Mouse (Mus musculus): ENCODE measurements around the gene Pdzd7. TPM values are rescaled to one million over a fixed set of nuclear protein-coding genes. Genes with fewer than 3 reads are reported as not detected.
"Not testable (repeated sequence)": the region's sequence is repeated elsewhere in the genome, so short reads cannot be mapped to it uniquely, and the experiment has no call there.

Pdzd7 gene
- total RNA-seq, 2 experiments from 2014 or later, result not detected

DNA sequence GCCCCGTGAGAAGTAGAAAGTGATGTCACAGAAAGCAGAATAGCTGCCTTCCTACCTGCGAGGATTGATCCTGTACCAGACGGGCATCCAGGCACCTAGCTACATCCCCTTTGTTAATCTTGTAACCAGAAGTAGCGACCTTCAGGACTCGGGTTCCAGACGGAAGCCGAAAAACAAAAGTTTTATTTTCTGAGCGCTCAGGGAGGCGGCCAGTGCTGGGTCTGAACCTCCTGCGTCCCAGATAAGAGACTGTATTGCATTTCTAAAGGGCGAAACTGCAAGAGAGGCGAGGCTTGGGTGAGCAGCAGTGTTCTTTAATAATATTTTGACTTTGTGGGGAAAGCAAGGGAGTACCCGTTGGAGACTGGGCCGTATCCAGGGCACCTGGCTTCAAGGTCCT is 13.3 kb upstream of the Pdzd7 start:
- DNase-seq, result no peak

DNA sequence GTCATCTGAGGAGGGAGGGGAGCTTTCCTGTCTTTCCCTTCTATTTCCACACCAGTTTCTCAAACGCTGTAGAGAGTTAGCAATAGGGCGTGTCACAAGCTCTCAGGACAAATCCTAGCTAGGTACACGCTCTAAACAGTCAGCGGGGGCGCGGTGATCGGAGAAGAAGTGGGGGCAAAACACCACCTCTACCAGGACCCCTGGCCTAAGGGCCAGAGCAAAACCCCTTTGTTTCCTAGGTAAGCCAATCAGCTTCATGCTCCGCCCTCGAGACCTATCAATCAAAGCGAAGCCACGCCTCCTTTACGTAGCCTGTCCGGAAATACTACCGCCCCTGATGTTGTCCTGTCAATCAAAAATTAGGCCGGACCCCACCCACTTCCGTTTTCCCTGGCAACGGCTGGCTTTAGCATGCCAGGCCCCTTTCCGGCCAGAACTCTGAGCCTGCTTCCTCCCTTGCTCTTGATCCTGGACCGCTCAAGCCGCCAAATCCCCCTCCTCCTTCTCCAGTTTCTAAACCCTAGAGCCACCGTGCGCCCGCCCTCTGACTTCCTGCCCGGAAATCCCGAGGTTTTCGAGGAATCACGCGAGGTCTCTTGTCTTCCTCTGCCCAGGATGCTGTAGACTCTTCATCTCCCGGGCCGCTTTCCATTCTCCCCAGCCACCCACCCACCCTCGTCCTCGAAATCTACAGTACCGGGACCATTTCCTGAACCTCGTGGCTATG is 12.8 kb upstream of the Pdzd7 start:
- DNase-seq, result peak; percentile 96 to 98

DNA sequence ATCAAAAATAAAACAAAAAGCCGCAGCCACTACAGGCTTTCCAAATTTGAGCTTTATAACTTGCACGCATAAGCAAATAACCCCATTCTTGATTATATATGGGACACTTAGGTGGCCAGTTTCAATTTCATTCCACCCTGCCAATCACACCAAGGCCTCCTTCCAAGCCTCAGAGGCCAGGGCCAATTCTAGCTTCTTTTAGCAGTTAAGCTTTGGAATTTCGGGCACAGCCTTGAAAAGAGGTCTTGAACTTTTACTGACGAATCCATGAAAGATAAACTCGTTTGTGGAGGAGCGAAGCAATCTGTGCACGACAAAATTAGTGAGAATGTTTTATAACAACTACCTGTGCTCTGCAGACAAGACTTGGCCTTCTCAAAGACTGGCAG is 12.2 kb upstream of the Pdzd7 start:
- no peak for DNase-seq

DNA sequence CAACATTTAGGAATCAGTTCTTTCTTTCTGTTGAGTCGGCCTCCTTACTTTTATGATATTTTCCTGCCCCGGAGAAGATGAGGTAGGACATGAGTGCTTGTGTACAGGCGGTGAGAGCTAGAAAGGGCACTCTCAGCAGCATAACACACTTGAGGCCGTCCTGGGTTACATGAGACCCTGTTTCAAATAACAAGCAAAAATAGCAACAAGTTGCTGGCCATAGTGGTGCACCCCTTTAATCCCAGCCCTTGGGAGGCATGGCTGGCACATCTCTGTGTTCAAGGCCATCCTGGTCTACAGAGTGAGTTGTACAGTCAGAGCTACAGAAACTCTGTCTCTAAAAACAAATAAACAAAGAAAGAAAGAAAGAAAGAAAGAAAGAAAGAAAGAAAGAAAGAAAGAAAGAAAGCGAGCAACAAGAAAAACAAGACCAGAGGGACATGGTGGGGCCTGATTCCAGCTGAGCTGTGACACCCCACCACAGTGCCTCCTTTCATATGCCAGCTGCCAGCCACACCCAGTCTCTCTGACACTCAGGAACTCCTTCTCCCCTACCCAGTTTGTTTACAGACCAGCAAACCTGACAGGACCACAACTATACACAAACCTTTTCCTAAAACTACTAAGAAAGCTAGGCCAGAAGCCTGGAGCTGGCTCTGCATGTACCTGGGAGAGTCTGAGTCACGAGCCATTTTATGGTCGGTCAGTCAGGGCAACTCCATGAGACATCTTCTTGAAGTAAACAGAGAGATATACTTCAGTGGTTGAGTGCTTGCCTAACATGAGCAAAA is 11.6 kb upstream of the Pdzd7 start:
- DNase-seq, result no peak

DNA sequence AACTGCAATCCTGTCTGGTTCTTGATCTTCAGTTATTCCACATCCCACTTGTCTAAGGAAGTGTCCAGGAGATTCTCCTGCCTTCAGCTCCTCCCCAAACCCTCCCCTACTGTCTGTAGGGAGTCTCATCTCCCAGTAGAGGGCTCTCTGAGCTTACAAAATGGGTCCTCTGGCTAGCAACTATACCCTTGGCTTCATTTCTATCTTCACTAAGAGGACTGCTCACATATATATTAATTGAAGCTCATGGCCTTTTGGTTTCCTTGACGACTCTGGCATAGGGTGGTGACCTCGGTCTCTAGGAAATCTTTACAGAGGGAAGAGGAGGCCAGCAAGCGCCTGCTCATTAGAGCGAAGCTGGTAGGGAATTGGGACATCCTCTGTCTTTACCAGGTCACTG is 10.8 kb upstream of the Pdzd7 start:
- peak; percentile 51 to 52 for DNase-seq

DNA sequence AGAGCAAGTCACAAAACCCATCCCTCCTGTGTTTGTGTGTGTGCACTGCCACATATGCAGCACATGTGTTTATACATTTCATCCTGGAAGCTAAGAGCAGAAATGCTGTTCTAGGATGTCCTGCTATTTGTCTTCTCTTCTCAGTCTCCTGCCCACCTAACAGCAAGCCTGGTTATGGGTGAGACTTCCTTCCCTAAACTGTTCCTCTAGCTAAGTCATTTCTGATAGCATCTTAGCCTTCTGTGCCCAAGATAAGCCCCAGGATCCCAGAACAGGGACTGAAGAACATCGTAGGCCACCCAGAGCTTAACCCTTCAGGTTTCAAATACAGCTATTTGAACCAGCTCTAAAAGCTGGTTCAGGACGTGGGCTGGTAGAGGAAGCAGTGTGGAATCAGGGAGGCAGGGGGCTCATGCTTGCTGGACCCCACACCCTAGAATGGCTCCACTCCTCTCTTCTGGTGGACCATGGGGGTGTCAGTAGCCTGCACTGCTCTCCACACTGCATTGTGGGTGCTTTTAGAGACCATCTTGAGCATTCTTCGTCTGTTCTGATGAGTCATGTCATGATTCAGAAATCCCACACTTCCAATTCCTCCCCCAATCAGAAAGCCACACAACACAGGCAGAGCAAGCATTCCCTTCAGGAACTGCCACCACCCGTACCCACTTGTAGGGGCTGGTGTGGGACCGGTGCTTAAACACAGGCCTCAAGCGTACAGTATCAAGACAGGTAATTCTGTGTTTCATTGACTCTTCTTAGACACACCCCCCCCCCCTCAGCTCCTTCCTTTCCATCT is 9.6 kb upstream of the Pdzd7 start:
- no peak for DNase-seq

DNA sequence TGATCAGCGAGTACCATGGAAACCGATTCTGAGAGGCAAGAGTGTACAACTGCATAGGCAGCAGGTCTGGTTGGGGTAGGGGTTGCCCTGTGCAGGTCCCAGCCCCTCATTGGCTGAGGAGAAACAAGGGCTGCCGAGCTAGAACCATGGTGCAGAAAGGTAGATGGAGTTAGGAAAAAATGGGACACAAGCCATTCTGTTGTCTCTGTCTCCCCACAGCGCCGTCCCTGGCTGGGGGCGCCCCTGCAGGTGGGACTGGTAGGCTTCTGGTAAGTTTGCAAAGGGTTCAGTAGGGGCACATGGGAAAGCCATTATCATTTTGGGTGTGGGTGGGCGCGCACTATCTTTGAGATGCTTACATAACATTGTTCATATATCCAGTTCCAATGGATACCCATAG is 7.9 kb upstream of the Pdzd7 start:
- DNase-seq, result no peak

DNA sequence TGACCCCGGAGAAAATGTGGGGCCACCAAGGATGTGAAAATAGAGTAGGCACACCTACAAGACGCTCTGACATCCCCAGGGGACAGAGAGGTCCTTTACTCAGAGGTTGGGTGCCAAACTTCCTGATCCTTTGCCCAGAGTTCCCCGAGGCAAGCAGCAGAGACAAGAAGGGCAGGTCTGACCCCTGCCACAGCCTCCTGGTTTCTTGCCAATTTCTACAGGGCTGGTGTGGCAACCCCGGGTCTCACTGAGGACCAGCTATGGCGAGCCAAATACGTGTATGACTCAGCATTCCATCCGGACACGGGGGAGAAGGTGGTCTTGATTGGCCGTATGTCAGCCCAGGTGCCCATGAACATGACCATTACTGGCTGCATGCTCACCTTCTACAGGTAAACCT is 4.0 kb upstream of the Pdzd7 start:
- DNase-seq, result no peak

DNA sequence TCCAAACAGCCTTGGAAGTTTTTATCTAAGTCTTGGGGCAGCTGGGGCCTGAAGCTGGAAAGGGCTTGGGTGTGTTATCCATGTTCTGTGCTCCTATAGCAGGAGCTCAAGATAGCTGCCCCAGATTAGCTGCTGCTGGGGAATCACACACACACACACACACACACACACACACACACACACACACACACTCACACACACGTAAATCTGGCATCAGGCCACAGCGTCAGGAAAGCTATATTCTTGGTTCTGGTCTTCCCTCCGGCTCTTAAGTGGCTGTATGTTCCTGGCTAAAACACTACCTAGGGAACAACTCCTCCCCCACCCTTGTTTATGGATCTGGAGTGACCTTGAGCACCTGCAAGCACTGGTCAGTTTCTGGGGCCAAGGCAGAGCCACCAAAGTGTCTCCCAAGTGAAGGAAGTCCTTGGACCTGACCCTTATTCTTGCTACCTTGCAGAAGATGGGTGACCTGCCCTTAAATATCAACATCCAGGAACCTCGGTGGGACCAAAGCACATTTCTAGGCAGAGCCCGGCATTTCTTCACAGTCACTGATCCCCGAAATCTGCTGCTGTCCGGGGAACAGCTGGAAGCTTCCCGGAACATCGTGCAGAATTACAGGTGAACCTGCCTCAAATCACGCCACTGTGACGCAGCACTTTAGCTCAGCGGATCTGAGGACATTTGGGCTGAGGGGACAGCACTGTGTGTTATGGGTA is 3.3 kb upstream of the Pdzd7 start:
- no peak for DNase-seq

DNA sequence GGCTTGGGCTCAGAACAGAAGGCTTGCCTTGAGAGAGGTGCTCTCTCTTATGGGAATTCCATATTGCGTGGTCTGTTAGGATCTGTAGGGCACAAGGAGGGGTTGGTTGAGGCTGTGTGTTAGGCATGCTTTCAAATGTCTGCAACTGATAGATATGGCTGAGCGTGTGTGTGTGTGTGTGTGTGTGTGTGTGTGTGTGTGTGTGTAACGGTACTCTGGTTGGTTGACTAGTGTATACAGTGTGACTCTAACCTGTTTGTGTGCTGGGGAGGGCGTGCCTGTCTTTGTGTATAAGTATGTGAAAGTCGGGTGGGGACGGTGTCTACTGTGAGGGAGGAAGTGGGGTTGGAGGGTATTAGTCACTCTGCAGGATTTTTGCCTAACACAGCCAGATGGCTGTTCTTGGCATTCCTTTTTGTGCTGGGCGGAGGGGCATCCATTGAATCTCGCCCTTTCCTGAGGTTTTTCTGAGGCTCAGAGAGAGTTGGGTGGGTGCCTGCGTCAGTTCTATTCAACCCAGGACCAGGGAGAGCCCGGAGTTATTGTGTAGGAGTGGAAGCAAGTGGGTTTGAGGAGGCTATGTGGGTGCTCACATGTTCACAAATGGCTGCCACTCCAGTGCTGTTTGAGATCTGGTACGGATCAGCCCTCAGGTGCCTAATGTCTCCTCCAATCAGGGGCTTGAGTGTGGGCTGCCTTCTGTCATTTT is 2.6 kb upstream of the Pdzd7 start:
- peak; percentile 76 to 84 for DNase-seq

DNA sequence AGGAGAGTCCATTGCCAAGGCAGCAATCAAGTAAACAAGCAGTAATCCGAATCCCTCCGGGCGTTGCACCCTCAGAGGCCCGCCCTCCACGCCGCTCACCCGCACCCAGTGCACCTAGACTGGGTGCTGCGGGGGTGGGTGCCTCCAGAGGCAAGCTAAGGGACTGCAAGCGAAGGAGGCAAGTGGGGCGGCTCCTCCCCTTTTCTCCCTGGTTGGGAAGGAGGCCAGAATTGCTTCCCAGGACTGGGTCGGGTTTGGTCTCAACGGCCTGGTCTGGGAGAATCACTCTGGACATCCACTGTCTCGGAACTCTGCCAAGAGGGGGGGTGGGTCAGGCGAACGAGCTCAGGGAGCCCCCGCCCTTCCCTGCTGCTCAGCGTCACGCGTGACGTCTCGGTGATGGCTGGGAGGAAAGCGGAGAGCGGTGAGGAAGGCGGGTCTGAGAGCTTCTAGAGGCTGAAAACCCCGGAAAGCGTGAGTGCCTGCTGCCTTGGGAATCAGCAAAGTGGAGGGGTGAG is 2.0 kb upstream of the Pdzd7 start, which contains the start of gene Sfxn3:
Gene Sfxn3, plus strand, starts transcription at position 87 of the 518 bp plus-strand sequence.
- peak; percentile 97 for DNase-seq

DNA sequence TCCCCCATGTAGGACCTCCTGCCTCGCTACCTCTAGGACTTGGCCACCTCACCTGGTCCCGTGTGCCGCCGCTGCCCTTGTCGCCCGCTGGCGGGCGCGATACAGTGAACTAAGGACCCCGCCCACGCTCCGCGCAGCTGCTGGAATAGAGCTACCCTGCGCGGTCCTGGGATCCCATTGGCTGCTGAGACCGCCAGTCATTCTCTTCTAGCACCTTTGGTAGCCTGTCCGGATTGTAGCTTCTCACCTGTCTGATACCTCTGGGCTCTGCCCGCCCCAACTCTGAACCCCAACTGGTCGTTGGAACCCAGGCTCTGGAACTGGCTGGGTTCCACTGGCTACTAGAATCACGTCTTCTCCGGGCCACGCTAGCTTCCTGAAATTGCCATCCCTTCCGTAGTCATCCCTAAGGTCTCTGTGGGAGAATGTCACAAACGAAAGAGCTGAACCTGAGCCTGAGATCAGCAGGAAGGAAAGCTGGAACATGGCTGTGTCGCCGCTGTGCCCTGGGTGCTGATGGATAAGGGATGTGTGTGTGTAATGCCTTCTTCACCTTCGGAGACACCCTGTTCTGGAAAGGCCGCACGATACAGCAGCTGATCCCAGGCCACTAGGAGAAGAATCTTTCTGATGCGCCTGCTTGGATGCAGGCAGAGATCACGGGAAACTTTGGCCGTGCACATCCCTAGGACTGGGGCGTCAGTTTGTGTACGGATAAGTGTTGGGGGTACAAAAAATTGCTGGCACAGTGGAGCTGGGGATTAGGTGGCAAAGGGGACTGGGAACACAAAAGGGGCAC is 1.2 kb upstream of the Pdzd7 start:
- peak; percentile 86 to 88 for DNase-seq

DNA sequence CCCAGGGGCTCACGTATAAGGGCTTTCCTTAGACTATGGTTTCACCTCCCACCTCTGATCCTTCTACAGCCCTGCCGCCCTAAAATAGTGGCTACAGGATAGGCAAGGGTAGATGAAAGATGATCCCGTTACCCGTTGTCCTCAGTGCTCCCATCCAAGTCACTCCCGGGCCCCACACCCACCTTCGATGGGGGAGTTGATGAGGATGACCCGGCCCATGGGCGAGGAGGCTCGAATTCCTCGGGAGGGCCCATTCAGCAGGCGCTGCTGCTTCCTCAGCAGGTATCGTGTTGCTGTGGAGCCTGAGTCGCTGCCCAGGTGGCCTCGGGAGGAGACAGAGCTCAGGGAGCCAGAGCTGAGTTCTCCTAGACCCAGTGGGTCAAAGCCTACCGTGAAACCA is 281 bp downstream of the Pdzd7 start:
- DNase-seq, result no peak

DNA sequence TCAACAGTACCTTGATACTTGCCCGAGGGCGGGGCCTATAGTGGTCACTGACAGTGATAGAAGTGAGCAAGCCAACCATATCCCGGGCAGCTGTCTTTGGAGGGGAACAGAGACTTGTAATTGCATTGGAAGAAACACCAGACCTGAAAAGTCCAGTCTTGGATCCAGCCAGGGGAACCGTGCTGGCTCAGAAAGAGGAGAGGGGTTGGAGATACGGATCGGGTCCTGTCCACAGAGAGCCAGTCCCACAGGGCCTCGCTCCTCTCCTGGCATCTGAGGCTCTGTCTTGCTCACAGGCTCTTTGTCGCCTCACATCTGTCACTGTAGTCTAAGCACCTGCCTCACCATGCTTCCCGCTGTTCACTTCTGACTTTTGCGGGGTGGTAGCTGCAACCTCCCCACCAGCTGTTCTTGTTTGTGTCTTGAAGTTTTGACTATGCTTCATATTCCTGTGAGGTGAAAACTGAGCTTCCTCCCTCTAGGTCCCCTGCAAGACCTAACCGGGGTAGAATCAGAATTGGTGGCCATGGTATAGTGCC is 1.1 kb downstream of the Pdzd7 start:
- no peak for DNase-seq

DNA sequence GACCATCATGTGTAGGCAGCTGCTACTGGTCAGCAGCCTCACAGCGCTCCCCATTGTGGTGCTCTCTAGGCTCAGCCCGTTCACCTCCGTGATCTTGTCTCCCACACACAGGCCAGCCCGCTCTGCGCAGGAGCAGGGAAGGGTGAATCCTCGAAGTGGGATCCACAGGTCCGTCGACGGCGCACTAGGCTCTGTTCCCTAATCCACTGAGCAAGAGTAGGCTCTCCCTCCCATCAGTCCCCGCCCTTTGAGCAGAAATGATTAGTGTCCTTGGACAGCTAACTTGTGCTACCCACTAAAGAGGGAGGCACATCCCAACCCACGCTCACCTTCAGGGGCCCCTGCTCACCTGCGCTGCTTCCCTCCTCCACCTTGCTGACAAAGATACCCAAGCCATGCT is 5.3 kb downstream of the Pdzd7 start:
- no peak for DNase-seq

DNA sequence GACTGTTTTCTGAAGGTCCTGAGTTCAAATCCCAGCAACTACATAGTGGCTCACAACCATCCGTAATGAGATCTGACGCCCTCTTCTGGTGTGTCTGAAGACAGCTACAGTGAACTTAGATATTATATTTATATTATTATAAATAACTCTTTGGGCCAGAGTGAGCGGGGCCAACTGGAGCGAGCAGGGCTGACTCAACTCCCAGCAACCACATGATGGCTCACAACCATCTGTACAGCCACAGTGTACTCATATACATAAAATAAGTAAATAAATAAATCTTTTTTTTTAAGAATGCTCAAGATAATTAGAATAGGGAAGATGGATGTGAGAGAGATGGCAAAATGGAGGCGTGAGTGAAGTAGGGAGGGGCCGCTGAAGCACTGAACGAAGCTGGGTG is 7.3 kb downstream of the Pdzd7 start:
- DNase-seq, result not testable (repeated sequence)

DNA sequence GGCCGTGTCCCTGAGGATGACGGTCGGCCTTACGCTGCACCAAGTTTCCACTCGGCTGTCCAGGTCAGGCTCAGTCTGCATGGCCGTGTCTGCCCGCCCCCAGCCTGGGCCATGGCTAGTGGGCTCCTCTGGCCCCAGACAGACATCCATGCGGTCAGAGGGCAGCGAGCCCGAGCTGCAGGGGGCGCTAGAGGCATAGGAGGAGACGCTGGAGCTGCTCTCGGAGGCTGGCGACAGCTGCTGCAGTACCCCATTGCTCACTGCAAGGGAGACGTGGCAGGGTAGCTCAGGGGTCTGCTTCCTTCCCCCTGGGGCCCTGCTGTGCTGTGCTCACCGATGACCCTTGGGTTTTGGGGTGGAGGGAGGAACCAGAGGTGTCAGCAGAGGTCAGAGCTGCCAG is 8.7 kb downstream of the Pdzd7 start:
- peak in 1 of 2 experiments; percentile 59 for DNase-seq

DNA sequence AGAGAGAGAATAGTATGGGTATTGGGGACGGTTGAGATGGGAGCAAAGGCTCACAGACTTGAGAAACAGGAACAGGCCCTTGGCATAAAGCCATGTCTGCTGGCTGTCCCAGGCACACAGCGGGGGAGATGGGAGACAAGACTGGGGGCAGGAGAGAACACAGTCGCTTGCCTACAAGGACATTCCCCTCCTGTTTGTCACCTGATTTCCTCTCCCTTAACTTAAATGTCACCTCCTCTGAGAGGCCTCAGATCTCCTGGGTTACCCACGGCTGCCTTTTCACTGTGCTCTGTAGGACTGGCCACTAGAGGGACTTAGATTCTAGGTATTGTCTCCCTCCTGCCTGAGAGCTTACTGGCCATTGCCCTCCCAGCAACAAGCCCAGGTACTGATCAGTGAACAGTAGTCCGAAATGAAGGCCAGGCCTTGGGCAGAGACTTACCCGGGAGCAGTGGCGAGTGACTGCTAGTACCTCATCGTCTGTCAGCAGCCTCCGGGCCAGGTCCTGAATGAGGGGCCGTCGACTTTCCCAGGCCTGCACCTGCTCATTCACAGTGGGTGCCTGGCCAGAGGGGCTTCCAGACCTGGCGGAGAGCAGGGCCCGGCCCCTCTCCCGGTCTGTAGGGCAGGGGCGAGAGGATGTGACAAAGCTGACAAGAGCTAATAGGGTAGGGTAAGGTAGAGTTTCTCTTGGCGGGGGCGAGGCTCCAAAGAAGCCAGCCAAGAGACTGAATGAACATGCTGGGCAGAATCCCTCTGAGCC is 12.8 kb downstream of the Pdzd7 start:
- peak in 1 of 2 experiments; percentile 45 for DNase-seq

DNA sequence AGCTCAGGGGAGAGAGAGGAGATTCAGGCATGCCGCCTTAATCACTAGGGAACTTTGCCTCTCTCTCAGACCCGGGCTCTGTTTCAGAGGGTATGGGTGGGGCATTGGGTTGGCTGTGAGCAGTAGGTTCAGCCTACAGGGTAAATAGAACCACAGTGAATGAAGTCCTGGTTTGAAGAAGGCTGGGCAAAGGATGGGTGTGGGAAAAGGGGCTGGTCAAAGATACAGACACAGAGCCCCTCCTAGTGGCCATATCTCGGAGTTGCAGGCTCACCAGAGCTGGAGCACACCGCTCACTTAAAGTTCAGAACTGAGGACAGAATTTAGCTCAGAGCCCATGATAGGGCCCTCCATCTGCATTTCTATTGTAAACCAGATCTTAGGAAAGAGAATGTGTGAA is 13.7 kb downstream of the Pdzd7 start:
- peak; percentile 75 to 88 for DNase-seq
